Mouse (Mus musculus): ENCODE measurements around the gene Utp4.

DNA sequence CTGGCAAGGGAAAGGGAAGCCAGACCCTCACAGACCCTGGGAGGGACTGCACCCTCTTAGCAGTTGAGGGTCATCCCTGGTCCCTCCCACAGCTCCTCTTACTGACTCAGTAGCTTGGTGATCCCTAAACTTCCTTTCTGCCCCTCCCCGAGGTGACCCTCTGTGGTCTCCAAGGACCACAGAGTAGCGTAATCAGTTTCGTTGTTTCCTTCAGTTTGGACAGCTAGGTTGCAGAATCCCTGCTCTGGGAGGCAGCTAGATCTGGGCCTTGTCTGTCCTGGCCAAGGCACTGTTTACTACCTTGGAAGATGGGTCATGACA lies 38.2 kb upstream of the Utp4 start:
- TF ChIP-seq CTCF (conservative IDR thresholded peaks at IDR 0.05; ENCODE audit: low read length) (no peak), POU5F1 (IDR thresholded peaks at IDR 0.05; ENCODE audit: borderline replicate concordance, low read length) (no peak), NANOG (IDR thresholded peaks at IDR 0.05; ENCODE audit: borderline replicate concordance, low read length) (no peak)

Data from E14TG2a.4 (cell line).